Mouse (Mus musculus) forebrain, embryonic 13.5 days (tissue): ENCODE measurements around the gene Psme3. TPM values are rescaled to one million over a fixed set of nuclear protein-coding genes. Genes with fewer than 3 reads are reported as not detected.

Experiments
- ATAC-seq: fragments of 200-750 bp; cut with Nextera tagmentation; 2 replicates; pipeline ENCODE4 v1.8.0; 2017
- H3K27ac ChIP-seq: fragments of 300-500 bp; sonication (generic); 2 replicates; pipeline ENCODE4 v1.5.1; 2015; ENCODE audit warnings: inconsistent platforms, mild to moderate bottlenecking, moderate library complexity
- H3K27me3 ChIP-seq: fragments of 300-500 bp; sonication (generic); 2 replicates; pipeline ENCODE4 v1.6.1; 2015; ENCODE audit warnings: mild to moderate bottlenecking, inconsistent platforms
- H3K36me3 ChIP-seq: fragments of 300-500 bp; sonication (generic); 2 replicates; pipeline ENCODE4 v1.6.1; 2015; ENCODE audit warnings: mild to moderate bottlenecking, inconsistent platforms; ENCODE audit not compliant: poor library complexity, severe bottlenecking
- H3K4me1 ChIP-seq: fragments of 300-500 bp; sonication (generic); 2 replicates; pipeline ENCODE4 v1.6.1; 2015; ENCODE audit warnings: inconsistent platforms
- H3K4me2 ChIP-seq: fragments of 300-500 bp; sonication (generic); 2 replicates; pipeline ENCODE4 v1.6.1; 2015; ENCODE audit warnings: inconsistent platforms, mild to moderate bottlenecking, moderate library complexity
- H3K4me3 ChIP-seq: fragments of 300-500 bp; sonication (generic); 2 replicates; pipeline ENCODE4 v1.5.1; 2015; ENCODE audit warnings: mild to moderate bottlenecking, inconsistent platforms
- H3K9ac ChIP-seq: fragments of 300-500 bp; sonication (generic); 2 replicates; pipeline ENCODE4 v1.6.1; 2015; ENCODE audit warnings: mild to moderate bottlenecking, inconsistent platforms
- H3K9me3 ChIP-seq: fragments of 300-500 bp; sonication (generic); replicated peaks from 2 replicates; pipeline ENCODE4 v1.6.1; 2016; ENCODE audit warnings: inconsistent platforms
- WGBS: fragments of 180-500 bp; shearing (Covaris S2); methylation state at CpG from one replicate; pipeline ENCODE4 v1.1.7; 2015; 5-methylcytosine and 5-hydroxymethylcytosine counted together
- polyA plus RNA-seq: library from polyadenylated mRNA; unstranded; fragments of >200 nt; fragmentation: Nextera tagmentation; extraction: Ambion mirVana; gene quantifications from 2 replicates; pipeline ENCODE4 v1.2.1, GENCODE M21; 2015

Gene Psme3
- polyA plus RNA-seq, 1 experiment from 2014 or later: 144 TPM

GRCm38 (mm10) chr11:101283805-101284204 is 32.2 kb upstream of the Psme3 start:
- Histone ChIP-seq H3K9ac (no peak overlapping the region), H3K9me3 (no peaks in the 10 kb centered on the region), H3K4me2 (no peak overlapping the region), H3K27ac (no peak overlapping the region), H3K36me3 (peaks cover 20% of the 10 kb centered on the region), H3K4me3 (no peak overlapping the region), H3K27me3 (peaks cover 13% of the 10 kb centered on the region), H3K4me1 (peaks cover 9% of the 10 kb centered on the region; the same call in 1 of the 2 replicates)
- ATAC-seq: no peak
- WGBS: 74% methylated on average over 4 of the region's 4 CpGs

DNA sequence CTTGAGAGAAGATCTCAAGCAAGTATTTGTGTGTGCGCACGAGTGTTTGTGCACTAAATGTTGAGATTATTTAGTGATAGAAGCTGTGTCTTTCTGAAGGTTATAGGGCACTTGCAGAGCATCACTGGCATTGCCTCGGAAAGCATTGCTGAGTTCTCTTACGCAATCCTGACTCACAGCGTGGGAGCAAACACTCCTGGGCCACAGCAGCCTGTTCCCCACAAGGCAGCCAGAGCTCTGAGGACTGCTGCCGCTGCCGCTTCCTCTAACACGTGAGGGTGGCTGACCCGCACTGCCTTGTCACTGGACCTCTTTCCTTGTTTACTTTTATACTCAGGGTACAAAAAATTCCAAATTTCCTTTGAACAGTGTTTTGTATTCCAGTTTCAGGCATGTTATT is 28.7 kb upstream of the Psme3 start:
- Histone ChIP-seq H3K36me3 (peaks cover 55% of the 10 kb centered on the region), H3K9me3 (no peaks in the 10 kb centered on the region), H3K4me2 (no peak overlapping the region), H3K27ac (no peak overlapping the region), H3K27me3 (no peaks in the 10 kb centered on the region), H3K4me1 (0 out of 2 replicates have a peak, but pooled peaks cover 3% of the 10 kb centered on the region), H3K9ac (no peak overlapping the region), H3K4me3 (no peak overlapping the region)
- no peak for ATAC-seq
- 89% methylated on average over 9 of the region's 9 CpGs for whole genome bisulfite sequencing

GRCm38 (mm10) chr11:101291231-101291630 is 24.8 kb upstream of the Psme3 start:
- Histone ChIP-seq H3K4me3 (no peak overlapping the region), H3K27me3 (no peaks in the 10 kb centered on the region), H3K9me3 (no peaks in the 10 kb centered on the region), H3K27ac (no peak overlapping the region), H3K4me2 (no peak overlapping the region), H3K9ac (no peak overlapping the region), H3K4me1 (no peaks in the 10 kb centered on the region), H3K36me3 (peaks cover 90% of the 10 kb centered on the region)
- 99% methylated on average over 8 of the region's 8 CpGs for WGBS
- ATAC-seq: no peak

DNA sequence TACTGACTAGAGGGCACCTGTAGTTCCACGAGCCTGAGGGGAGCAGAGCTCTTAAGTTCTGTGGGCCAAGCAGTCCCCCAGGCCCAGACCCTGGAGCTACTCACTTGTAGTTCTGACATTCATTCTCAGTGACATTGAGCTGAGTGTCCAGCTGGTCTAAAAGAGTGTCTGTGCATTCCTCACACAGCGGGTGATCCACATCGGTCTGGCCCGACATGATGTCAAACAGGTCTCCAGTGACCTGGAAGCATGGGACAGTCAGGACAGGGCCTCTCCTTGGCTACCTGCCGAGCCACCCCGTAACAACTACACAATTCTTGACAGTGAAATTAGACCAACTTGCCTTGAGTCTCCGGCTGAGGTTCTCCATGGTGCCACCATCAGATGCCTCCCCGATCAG is 20.8 kb upstream of the Psme3 start:
- Histone ChIP-seq H3K4me1 (peaks cover 6% of the 10 kb centered on the region; the same call in 1 of the 2 replicates), H3K4me2 (no peak overlapping the region), H3K4me3 (no peak overlapping the region), H3K36me3 (peaks cover 82% of the 10 kb centered on the region), H3K9ac (no peak overlapping the region), H3K9me3 (no peaks in the 10 kb centered on the region), H3K27ac (no peak overlapping the region), H3K27me3 (no peaks in the 10 kb centered on the region)
- ATAC-seq: no peak
- WGBS: 95% methylated on average over 8 of the region's 8 CpGs

DNA sequence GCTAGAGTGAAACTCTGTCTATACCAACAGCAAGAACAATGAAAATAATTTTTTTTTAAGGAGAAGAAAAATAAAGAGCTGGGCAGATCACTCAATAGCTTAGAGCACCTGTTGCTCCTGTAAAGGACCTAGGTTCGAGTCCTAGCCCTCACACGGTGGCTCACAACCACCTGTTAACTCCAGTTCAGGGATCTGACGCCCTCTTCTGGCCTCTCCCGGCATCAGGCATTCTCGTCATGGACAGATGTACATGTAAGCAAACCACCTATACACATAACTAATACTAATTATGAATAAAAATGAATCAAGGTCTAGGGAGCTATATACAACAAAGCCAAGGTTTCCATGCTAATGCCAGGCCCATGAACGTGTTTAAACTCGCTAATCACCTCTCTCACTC is 15.1 kb upstream of the Psme3 start:
- WGBS: 70% methylated on average over 7 of the region's 7 CpGs
- Histone ChIP-seq H3K27me3 (0 out of 2 replicates have a peak, but pooled peaks cover 3% of the 10 kb centered on the region), H3K4me2 (peak overlapping the region; percentile 99), H3K27ac (no peak overlapping the region), H3K9me3 (no peaks in the 10 kb centered on the region), H3K4me3 (peak overlapping the region; percentile 75), H3K9ac (peak overlapping the region; percentile 89), H3K4me1 (peaks cover 24% of the 10 kb centered on the region), H3K36me3 (peaks cover 25% of the 10 kb centered on the region)
- no peak for ATAC-seq

DNA sequence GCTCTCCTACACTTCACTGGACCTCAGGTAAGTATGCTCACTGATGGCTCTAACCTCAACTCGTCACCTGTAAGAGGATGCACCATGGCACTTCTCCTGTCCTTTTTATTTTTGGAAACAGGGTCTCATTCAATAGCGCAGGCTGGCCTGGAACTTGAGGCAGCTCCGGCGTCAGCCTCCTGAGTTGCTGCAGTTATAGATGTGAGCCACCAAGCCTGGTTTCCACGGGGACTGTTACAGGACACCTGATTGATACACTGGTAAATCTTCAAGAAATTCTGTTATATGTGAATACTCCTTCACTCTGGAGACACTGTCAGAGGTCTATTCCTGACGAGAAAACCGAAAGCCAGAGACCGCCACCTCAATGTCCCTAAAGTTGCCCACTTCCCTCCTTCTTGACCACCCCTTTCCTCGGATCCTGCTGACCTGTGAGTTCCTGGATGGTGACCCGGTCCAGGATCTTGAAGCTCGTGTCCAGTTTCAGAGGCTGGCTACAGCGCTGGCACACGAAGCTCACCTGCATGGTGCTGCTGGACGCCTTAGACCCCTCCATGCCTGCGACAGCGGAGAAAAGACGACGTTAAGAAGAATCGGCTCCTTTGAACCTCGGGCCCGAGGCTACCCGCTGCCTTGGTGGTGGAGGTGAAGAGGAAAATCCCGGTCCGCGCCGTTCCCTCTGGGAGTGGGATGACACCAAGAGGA is 14.6 kb upstream of the Psme3 start:
- peak overlapping the region; percentile 6; the same call in 1 of the 2 replicates for H3K27ac ChIP-seq
- ATAC-seq: no peak
- 16% methylated on average over 26 of the region's 26 CpGs for WGBS

GRCm38 (mm10) chr11:101302004-101302798 is 13.8 kb upstream of the Psme3 start, which contains the start of gene Becn1:
Gene Becn1 (minus strand): TSS chr11:101302286.
- Histone ChIP-seq H3K36me3 (peaks cover 16% of the 10 kb centered on the region), H3K4me3 (peak within 1 kb of the TSS; percentile 75), H3K4me2 (peak within 1 kb of the TSS; percentile 99), H3K9me3 (no peaks in the 10 kb centered on the region), H3K27ac (peak within 1 kb of the TSS; percentile 6; the same call in 1 of the 2 replicates), H3K4me1 (peaks cover 24% of the 10 kb centered on the region), H3K27me3 (peaks cover 10% of the 10 kb centered on the region; the same call in 1 of the 2 replicates), H3K9ac (peak within 1 kb of the TSS; percentile 89)
- WGBS: 7% methylated on average over 39 of the region's 39 CpGs
- peak; percentile 95 for ATAC-seq

More for the DNA sequence above, 14.6 kb upstream of the Psme3 start:
- Histone ChIP-seq H3K9me3 (no peaks in the 10 kb centered on the region), H3K36me3 (peaks cover 20% of the 10 kb centered on the region), H3K4me2 (peak overlapping the region; percentile 99), H3K4me3 (peak overlapping the region; percentile 75), H3K27me3 (peaks cover 8% of the 10 kb centered on the region; the same call in 1 of the 2 replicates), H3K9ac (peak overlapping the region; percentile 89), H3K4me1 (peaks cover 24% of the 10 kb centered on the region)

DNA sequence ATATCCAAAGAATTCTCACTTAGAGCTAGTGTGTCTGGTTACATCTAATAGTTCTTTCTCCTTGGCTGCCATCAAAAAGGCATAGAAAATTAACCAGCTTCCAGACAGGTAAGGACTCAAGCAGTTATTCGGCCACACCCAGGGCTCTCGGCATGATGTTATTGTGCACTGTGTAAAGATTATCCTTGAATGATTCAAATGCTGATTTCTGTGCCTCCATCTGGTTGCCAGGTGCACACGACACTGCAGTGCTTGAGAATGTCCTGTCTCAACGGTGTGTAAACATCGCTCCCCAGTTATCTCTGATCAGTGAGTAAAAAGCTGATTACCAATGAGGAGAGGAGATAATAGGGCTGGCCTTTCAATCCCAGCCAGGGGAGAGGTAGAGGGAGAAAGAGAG is 8.3 kb upstream of the Psme3 start:
- WGBS: 48% methylated on average over 5 of the region's 5 CpGs

DNA sequence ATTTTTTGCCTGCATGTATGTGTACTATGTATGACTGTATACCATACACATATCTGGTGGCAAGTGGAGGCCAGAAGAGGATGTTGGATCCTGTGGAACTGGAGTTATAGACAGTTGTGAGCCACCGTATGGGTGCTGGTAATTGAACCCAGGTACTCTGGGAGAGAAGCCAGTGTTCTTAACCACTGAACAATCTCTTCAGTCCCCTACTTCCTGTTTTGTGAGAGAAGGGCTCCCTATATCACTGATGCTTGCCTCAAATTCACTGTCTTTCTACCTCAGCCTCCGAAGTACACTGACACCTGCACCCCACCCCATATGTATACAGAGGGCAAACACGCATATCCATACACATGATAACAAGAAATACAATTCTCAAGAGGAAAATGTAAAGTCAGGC is 4.9 kb upstream of the Psme3 start:
- Histone ChIP-seq H3K27ac (no peak overlapping the region), H3K4me3 (no peak overlapping the region), H3K4me2 (no peak overlapping the region), H3K4me1 (no peaks in the 10 kb centered on the region), H3K27me3 (peaks cover 6% of the 10 kb centered on the region; the same call in 1 of the 2 replicates), H3K9ac (no peak overlapping the region), H3K36me3 (no peaks in the 10 kb centered on the region), H3K9me3 (no peaks in the 10 kb centered on the region)
- 94% methylated on average over 3 of the region's 3 CpGs for WGBS
- no peak for ATAC-seq

More for the DNA sequence above, 8.3 kb upstream of the Psme3 start:
- Histone ChIP-seq H3K4me1 (no peaks in the 10 kb centered on the region), H3K9ac (no peak overlapping the region), H3K9me3 (no peaks in the 10 kb centered on the region), H3K36me3 (no peaks in the 10 kb centered on the region), H3K27ac (no peak overlapping the region), H3K4me3 (no peak overlapping the region), H3K27me3 (peaks cover 10% of the 10 kb centered on the region; the same call in 1 of the 2 replicates), H3K4me2 (no peak overlapping the region)
- ATAC-seq: no peak

GRCm38 (mm10) chr11:101312150-101312549 is 3.9 kb upstream of the Psme3 start:
- WGBS: 79% methylated on average over 3 of the region's 3 CpGs
- no peaks in the 10 kb centered on the region for H3K27me3 ChIP-seq
- peaks cover 6% of the 10 kb centered on the region for H3K4me1 ChIP-seq

GRCm38 (mm10) chr11:101314567-101314966 is 1.4 kb upstream of the Psme3 start:
- H3K4me2 ChIP-seq: no peak overlapping the region
- no peak overlapping the region for H3K27ac ChIP-seq
- H3K36me3 ChIP-seq: peaks cover 16% of the 10 kb centered on the region
- H3K9me3 ChIP-seq: no peaks in the 10 kb centered on the region
- ATAC-seq: no peak
- H3K9ac ChIP-seq: no peak overlapping the region
- peaks cover 17% of the 10 kb centered on the region for H3K4me1 ChIP-seq
- no peaks in the 10 kb centered on the region for H3K27me3 ChIP-seq
- H3K4me3 ChIP-seq: no peak overlapping the region
- WGBS: 94% methylated on average over 1 of the region's 1 CpGs

More at GRCm38 (mm10) chr11:101312150-101312549, 3.9 kb upstream of the Psme3 start:
- H3K4me3 ChIP-seq: no peak overlapping the region
- no peak overlapping the region for H3K9ac ChIP-seq
- no peak overlapping the region for H3K4me2 ChIP-seq
- H3K9me3 ChIP-seq: no peaks in the 10 kb centered on the region
- no peak overlapping the region for H3K27ac ChIP-seq
- no peaks in the 10 kb centered on the region for H3K36me3 ChIP-seq
- no peak for ATAC-seq

DNA sequence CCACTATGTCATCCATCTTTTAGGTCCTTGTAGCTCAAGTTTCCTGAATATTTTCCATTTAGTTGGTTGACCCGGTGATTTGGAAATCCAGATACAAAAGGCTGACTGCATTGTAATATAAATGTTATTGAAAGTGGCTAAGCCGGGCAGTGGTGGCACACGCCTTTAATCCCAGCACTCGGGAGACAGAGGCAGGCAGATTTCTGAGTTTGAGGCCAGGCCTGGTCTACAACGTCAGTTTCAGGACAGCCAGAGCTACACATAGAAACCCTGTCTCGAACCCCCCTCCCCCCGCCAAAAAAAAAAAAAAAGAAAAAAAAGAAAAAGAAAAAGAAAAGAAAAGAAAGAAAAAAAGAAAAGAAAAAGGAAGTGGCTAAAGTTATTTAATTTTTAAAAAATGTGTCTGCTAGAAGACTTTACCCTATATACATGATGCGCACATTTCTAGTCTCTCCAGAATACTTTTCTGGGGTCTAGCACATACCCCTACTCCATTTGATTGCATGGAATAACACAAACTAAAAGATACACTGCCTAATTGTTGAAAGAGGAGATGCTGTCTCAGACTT is 847 bp upstream of the Psme3 start:
- 0 out of 2 replicates have a peak, but pooled peaks have one; percentile 17 for ATAC-seq
- 85% methylated on average over 8 of the region's 8 CpGs for WGBS
- Histone ChIP-seq H3K36me3 (peaks cover 22% of the 10 kb centered on the region), H3K9ac (peak overlapping the region; percentile 97), H3K9me3 (no peaks in the 10 kb centered on the region), H3K4me3 (peak overlapping the region; percentile 98), H3K4me2 (peak overlapping the region; percentile 99), H3K27ac (no peak overlapping the region), H3K4me1 (peaks cover 17% of the 10 kb centered on the region), H3K27me3 (no peaks in the 10 kb centered on the region)
